Mouse (Mus musculus): ENCODE measurements around the gene Sergef.

- TF ChIP-seq CTCF (IDR thresholded peaks at IDR 0.05; ENCODE audit: borderline replicate concordance, insufficient read depth, low read depth, low read length) (no peak), POLR2A (IDR thresholded peaks at IDR 0.05; ENCODE audit: borderline replicate concordance, insufficient read depth, low read length) (no peak)
These were observed 173.1 kb downstream of the Sergef start for GRCm38 (mm10) chr7:46466422-46466981.
